Mouse (Mus musculus) right cerebral cortex, adult 2 months (tissue): Measurements from ENCODE around the gene Gm45062.
A peak's percentile ranks its signal among the peaks of the same experiment; 100 is the strongest.

Experiments
- DNase-seq, 2 experiments: peaks; one replicate each; pipeline ENCODE4 v3.0.0; 2021 to 2022; ENCODE audit warnings: low spot score in 2 of 2

Gene Gm45062

GRCm38 (mm10) chr6:8619582-8620350 lies 360.5 kb downstream of the Gm45062 start:
- DNase-seq: no peak

GRCm38 (mm10) chr6:8623045-8623444 lies 363.8 kb downstream of the Gm45062 start:
- DNase-seq: peak in 1 of 2 experiments; percentile 39

DNA sequence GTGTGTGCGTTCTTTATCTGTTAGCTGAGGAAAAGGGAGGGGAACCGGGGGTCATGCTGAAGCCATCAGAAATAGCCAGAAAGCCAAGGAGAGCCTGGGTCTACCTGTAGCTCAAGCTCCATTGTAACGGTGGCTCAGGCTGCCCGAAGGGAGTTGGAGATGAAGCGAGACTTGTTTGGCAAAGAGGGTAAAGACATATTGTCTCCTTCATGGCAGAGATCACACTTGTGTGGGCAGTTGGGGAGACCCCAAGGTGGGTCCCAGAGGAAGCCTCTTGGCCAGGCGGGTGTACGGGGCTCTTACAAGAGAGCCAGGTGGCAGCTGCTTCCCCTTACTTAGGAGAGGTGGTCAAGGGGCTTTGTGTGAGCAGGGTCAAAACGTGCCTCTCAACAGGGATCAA lies 369.0 kb downstream of the Gm45062 start:
- DNase-seq: no peak

DNA sequence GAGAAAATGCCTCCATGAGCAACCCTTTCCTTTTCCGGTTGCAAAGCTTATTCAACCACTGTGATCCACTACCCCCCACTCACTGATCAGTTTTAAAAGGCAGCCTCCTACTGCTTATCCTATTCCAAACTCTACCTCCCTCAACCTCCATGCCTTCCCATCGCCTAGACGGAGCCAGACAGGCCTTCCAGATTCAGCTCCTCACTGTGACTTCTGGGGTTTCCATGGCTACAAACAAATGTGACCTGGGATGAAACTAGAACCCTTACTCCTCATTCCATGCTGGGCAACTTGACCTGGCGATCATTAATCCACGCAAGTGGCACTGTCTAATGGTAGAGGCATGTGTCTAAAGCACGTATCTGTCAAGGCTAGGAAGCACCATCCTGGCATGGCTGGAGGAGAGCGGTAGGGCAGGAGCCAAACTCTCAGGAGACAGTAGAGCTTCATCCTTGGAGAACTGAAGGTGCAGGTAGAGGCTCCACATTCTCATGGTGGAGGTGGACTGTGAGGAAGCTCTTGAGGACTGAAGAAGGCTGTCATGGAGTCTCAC lies 369.5 kb downstream of the Gm45062 start:
- no peak for DNase-seq

- DNase-seq: no peak
These were observed 371.3 kb downstream of the Gm45062 start for GRCm38 (mm10) chr6:8630531-8630930.

GRCm38 (mm10) chr6:8631362-8631761 lies 372.1 kb downstream of the Gm45062 start:
- no peak for DNase-seq

DNA sequence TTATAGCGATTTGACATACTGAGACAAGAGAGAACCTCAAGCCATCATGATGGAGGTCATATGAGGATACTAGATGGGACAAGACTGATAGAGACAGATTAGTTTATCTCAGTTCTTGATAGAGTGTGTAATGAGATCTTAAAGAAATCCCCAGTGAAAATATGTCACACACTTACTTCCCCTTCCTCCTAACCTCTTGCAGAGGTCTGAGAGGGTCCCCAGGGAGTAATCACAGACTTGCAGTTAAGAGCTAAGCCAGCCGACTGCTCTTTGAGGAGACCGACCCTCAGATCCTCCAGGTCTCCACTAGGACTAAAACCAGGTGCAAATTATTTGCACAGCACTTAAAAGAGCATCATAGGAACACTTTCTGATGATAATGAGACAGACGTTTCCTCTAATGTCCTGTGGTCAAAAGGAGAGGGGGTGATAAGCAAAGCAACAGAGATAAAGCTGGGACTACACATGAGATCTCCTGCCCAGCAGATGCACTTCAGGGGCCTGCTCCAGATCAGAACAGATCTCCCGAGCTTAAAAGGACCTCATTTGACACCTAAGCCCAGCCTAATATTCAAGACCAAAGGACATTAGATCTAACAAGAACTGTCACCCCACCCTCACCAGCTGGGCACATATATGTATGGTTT lies 372.9 kb downstream of the Gm45062 start:
- DNase-seq: no peak

DNA sequence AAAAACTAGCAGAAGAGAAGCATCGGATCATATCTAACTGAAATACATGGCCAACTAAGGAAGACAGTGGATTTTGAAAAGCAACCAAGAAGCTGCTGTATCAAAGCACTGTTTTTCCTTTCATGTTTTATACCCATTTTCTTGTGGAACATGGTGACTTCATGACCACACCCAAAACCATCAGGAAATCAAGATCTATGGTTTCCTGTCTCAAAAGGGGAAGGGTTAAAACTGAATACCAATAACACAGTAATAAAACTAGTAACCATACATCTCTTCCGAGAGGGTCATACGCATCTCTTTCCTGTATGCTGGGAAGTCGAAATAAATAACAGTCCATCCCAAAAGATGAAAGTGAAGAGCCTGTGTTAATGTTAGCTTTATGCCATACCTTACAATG lies 373.5 kb downstream of the Gm45062 start:
- DNase-seq: no peak

DNA sequence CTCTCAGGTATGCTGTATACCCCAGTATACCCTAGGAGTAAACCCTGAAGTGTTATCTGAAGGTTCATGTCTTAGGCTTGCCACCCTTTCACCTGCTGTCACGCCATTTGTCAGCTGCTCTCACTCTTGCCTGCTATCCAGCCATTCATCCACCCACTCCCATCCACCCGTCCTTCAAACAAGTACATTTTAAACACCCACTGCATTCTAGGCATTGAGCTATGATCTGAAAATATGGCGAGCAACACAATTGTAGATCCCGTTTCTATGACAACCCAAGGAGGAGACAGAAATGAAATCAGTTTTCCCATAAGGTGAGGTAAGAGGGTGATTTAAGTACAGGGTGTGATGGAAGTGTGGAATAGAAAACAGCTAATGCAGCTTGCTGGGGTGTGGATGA lies 378.9 kb downstream of the Gm45062 start:
- peak; percentile 57 to 58 for DNase-seq

GRCm38 (mm10) chr6:8638899-8639298 lies 379.6 kb downstream of the Gm45062 start:
- DNase-seq: peak; percentile 23 to 38

- DNase-seq: no peak
These were observed 380.3 kb downstream of the Gm45062 start for GRCm38 (mm10) chr6:8639526-8639925.

DNA sequence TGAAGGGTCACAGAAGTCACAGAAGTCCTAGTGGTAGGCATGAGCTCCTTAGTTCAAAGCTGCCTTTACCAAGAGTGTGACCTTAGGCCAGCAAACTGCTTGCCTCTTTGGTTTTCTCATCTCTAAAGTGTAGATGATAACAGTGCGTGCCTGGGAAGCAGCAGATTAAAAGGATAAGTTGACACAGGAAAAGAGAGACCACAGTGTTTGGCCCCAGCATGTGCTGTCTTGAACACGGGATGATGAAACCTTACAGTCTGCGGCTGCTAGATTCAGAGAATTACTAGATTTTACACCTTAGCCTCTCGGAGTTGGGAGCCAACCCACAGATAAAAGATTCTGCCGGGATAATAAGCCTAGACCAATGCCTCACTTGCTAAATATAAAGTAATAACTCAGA lies 381.6 kb downstream of the Gm45062 start:
- no peak for DNase-seq

DNA sequence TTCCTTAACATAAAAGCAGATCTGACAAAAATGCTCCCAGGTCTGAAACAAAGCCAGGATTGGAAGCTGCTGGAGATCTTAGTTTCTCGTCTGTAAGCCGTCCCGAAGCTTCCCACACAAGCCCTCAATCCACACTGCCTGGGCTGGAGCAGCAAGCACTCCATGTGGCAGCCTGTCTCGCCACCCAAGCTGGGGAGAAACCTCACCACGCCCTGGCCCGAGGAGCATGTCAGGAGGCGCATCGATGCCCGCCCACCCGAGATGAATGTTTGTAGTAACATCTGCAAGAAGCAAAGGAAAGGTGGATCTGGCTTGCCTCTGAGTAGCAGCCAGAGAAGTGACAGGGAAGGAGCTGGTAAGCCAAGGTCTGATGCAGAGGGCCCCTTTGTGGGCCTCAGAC lies 385.5 kb downstream of the Gm45062 start:
- peak; percentile 54 to 60 for DNase-seq

DNA sequence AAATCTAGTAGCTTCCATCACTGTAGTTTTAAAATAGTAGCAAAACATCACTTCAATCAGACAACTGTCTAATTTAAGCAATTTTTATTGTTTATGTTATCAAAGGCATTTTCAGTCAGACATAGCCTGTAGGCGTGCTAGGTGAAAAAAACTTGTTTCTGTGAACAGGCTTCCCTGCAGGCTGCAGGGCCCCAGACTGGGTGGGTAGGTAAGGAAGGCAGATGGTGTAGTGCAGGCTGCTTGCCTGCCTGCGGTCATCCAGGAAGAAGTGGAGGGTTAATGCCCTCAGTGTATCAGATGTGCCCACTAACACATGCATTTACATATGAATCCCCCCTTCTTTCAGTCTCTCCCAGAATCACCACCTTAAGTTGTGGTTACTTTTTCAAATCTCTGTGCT lies 386.5 kb downstream of the Gm45062 start:
- DNase-seq: no peak
